Mouse (Mus musculus): Measurements from ENCODE around the gene Tgfbr1. TPM values are rescaled to one million over a fixed set of nuclear protein-coding genes. Genes with fewer than 3 reads are reported as not detected.

Tgfbr1 gene
- polyA plus RNA-seq, 1 experiment from 2014 or later: 24.3 TPM

- WGBS: 53% methylated on average over 2 of the region's 2 CpGs
- no peak overlapping the region for H3K27ac ChIP-seq (ENCODE audit: low read depth, low read length)
- no peak for DNase-seq (ENCODE audit: low spot score)
- no peak overlapping the region for H3K4me2 ChIP-seq
- ATAC-seq (replicated peaks; ENCODE audit: low FRiP score): no peak
- no peak overlapping the region for H3K9ac ChIP-seq (ENCODE audit: low read depth, low read length)
- H3K27me3 ChIP-seq (replicated peaks; ENCODE audit: control insufficient read depth, insufficient read depth, low read length): no peaks in the 10 kb centered on the region
- H3K36me3 ChIP-seq (ENCODE audit: control insufficient read depth, insufficient read depth, low read length): no peaks in the 10 kb centered on the region
- no peaks in the 10 kb centered on the region for H3K9me3 ChIP-seq (ENCODE audit: control insufficient read depth, low read length)
- H3K4me1 ChIP-seq (replicated peaks; ENCODE audit: control insufficient read depth, insufficient read depth, low read length): peaks cover 6% of the 10 kb centered on the region
- no peak overlapping the region for H3K4me3 ChIP-seq (ENCODE audit: low read depth, low read length)
Measured at GRCm38 (mm10) chr4:47315458-47315857, 37.6 kb upstream of the Tgfbr1 start.

GRCm38 (mm10) chr4:47316432-47316831 lies 36.6 kb upstream of the Tgfbr1 start:
- ATAC-seq (replicated peaks; ENCODE audit: low FRiP score): no peak
- Histone ChIP-seq H3K36me3 (ENCODE audit: control insufficient read depth, insufficient read depth, low read length) (no peaks in the 10 kb centered on the region), H3K27ac (ENCODE audit: low read depth, low read length) (no peak overlapping the region), H3K9me3 (ENCODE audit: control insufficient read depth, low read length) (no peaks in the 10 kb centered on the region), H3K4me1 (replicated peaks; ENCODE audit: control insufficient read depth, insufficient read depth, low read length) (no peaks in the 10 kb centered on the region; the same call in 1 of the 2 replicates), H3K4me3 (ENCODE audit: low read depth, low read length) (no peak overlapping the region), H3K9ac (ENCODE audit: low read depth, low read length) (no peak overlapping the region), H3K4me2 (no peak overlapping the region), H3K27me3 (replicated peaks; ENCODE audit: control insufficient read depth, insufficient read depth, low read length) (no peaks in the 10 kb centered on the region)
- WGBS: 75% methylated on average over 6 of the region's 6 CpGs
- DNase-seq (ENCODE audit: low spot score): no peak

GRCm38 (mm10) chr4:47319561-47320321 lies 33.3 kb upstream of the Tgfbr1 start:
- peak; percentile 61; the same call in 1 of the 2 replicates for ATAC-seq (replicated peaks; ENCODE audit: low FRiP score)
- 39% methylated on average over 10 of the region's 10 CpGs for WGBS
- no peak overlapping the region for H3K27ac ChIP-seq (ENCODE audit: low read depth, low read length)

GRCm38 (mm10) chr4:47322315-47322714 lies 30.7 kb upstream of the Tgfbr1 start:
- Histone ChIP-seq H3K4me3 (ENCODE audit: low read depth, low read length) (no peak overlapping the region), H3K27me3 (replicated peaks; ENCODE audit: control insufficient read depth, insufficient read depth, low read length) (no peaks in the 10 kb centered on the region), H3K4me2 (no peak overlapping the region), H3K4me1 (replicated peaks; ENCODE audit: control insufficient read depth, insufficient read depth, low read length) (peaks cover 7% of the 10 kb centered on the region), H3K9ac (ENCODE audit: low read depth, low read length) (no peak overlapping the region), H3K36me3 (ENCODE audit: control insufficient read depth, insufficient read depth, low read length) (no peaks in the 10 kb centered on the region), H3K27ac (ENCODE audit: low read depth, low read length) (no peak overlapping the region), H3K9me3 (ENCODE audit: control insufficient read depth, low read length) (no peaks in the 10 kb centered on the region)
- WGBS: 65% methylated on average over 3 of the region's 3 CpGs
- no peak for ATAC-seq (replicated peaks; ENCODE audit: low FRiP score)
- DNase-seq (ENCODE audit: low spot score): no peak

More at GRCm38 (mm10) chr4:47319561-47320321, 33.3 kb upstream of the Tgfbr1 start:
- H3K4me2 ChIP-seq: no peak overlapping the region
- H3K27me3 ChIP-seq (replicated peaks; ENCODE audit: control insufficient read depth, insufficient read depth, low read length): no peaks in the 10 kb centered on the region
- no peak overlapping the region for H3K9ac ChIP-seq (ENCODE audit: low read depth, low read length)
- no peaks in the 10 kb centered on the region for H3K36me3 ChIP-seq (ENCODE audit: control insufficient read depth, insufficient read depth, low read length)
- no peak overlapping the region for H3K4me3 ChIP-seq (ENCODE audit: low read depth, low read length)
- H3K4me1 ChIP-seq (replicated peaks; ENCODE audit: control insufficient read depth, insufficient read depth, low read length): peaks cover 7% of the 10 kb centered on the region
- no peak for DNase-seq (ENCODE audit: low spot score)
- H3K9me3 ChIP-seq (ENCODE audit: control insufficient read depth, low read length): no peaks in the 10 kb centered on the region

- Histone ChIP-seq H3K4me2 (no peak overlapping the region), H3K27me3 (replicated peaks; ENCODE audit: control insufficient read depth, insufficient read depth, low read length) (no peaks in the 10 kb centered on the region), H3K9ac (ENCODE audit: low read depth, low read length) (no peak overlapping the region), H3K36me3 (ENCODE audit: control insufficient read depth, insufficient read depth, low read length) (no peaks in the 10 kb centered on the region), H3K4me3 (ENCODE audit: low read depth, low read length) (no peak overlapping the region), H3K27ac (ENCODE audit: low read depth, low read length) (no peak overlapping the region), H3K9me3 (ENCODE audit: control insufficient read depth, low read length) (no peaks in the 10 kb centered on the region), H3K4me1 (replicated peaks; ENCODE audit: control insufficient read depth, insufficient read depth, low read length) (peaks cover 7% of the 10 kb centered on the region)
- DNase-seq (ENCODE audit: low spot score) (no peak), ATAC-seq (replicated peaks; ENCODE audit: low FRiP score) (0 out of 2 replicates have a peak, but pooled peaks have one; percentile 31)
- 39% methylated on average over 1 of the region's 1 CpGs for WGBS
Measured at GRCm38 (mm10) chr4:47324206-47324605, 28.8 kb upstream of the Tgfbr1 start.

- Histone ChIP-seq H3K4me2 (no peak overlapping the region), H3K9me3 (ENCODE audit: control insufficient read depth, low read length) (no peaks in the 10 kb centered on the region), H3K4me1 (replicated peaks; ENCODE audit: control insufficient read depth, insufficient read depth, low read length) (peaks cover 7% of the 10 kb centered on the region; the same call in 1 of the 2 replicates), H3K27ac (ENCODE audit: low read depth, low read length) (no peak overlapping the region), H3K9ac (ENCODE audit: low read depth, low read length) (no peak overlapping the region), H3K27me3 (replicated peaks; ENCODE audit: control insufficient read depth, insufficient read depth, low read length) (no peaks in the 10 kb centered on the region), H3K36me3 (ENCODE audit: control insufficient read depth, insufficient read depth, low read length) (no peaks in the 10 kb centered on the region), H3K4me3 (ENCODE audit: low read depth, low read length) (no peak overlapping the region)
- no peak for ATAC-seq (replicated peaks; ENCODE audit: low FRiP score)
- WGBS: 71% methylated on average over 3 of the region's 3 CpGs
- no peak for DNase-seq (ENCODE audit: low spot score)
Measured at GRCm38 (mm10) chr4:47327782-47328181, 25.2 kb upstream of the Tgfbr1 start.

- DNase-seq (ENCODE audit: low spot score) (no peak), ATAC-seq (replicated peaks; ENCODE audit: low FRiP score) (no peak)
Measured at GRCm38 (mm10) chr4:47329285-47329684, 23.7 kb upstream of the Tgfbr1 start.

GRCm38 (mm10) chr4:47330378-47331052 lies 22.5 kb upstream of the Tgfbr1 start:
- Histone ChIP-seq H3K27me3 (replicated peaks; ENCODE audit: control insufficient read depth, insufficient read depth, low read length) (no peaks in the 10 kb centered on the region), H3K9me3 (ENCODE audit: control insufficient read depth, low read length) (no peaks in the 10 kb centered on the region), H3K4me3 (ENCODE audit: low read depth, low read length) (no peak overlapping the region), H3K9ac (ENCODE audit: low read depth, low read length) (no peak overlapping the region), H3K36me3 (ENCODE audit: control insufficient read depth, insufficient read depth, low read length) (no peaks in the 10 kb centered on the region), H3K4me1 (replicated peaks; ENCODE audit: control insufficient read depth, insufficient read depth, low read length) (no peaks in the 10 kb centered on the region), H3K4me2 (no peak overlapping the region), H3K27ac (ENCODE audit: low read depth, low read length) (no peak overlapping the region)
- ATAC-seq (replicated peaks; ENCODE audit: low FRiP score) (no peak), DNase-seq (ENCODE audit: low spot score) (no peak)
- WGBS: 86% methylated on average over 13 of the region's 13 CpGs

More at GRCm38 (mm10) chr4:47329285-47329684, 23.7 kb upstream of the Tgfbr1 start:
- no peak overlapping the region for H3K4me2 ChIP-seq
- no peak overlapping the region for H3K27ac ChIP-seq (ENCODE audit: low read depth, low read length)
- H3K4me1 ChIP-seq (replicated peaks; ENCODE audit: control insufficient read depth, insufficient read depth, low read length): 0 out of 2 replicates have a peak, but pooled peaks cover 2% of the 10 kb centered on the region
- WGBS: 28% methylated on average over 1 of the region's 1 CpGs
- H3K36me3 ChIP-seq (ENCODE audit: control insufficient read depth, insufficient read depth, low read length): no peaks in the 10 kb centered on the region
- H3K27me3 ChIP-seq (replicated peaks; ENCODE audit: control insufficient read depth, insufficient read depth, low read length): no peaks in the 10 kb centered on the region
- no peaks in the 10 kb centered on the region for H3K9me3 ChIP-seq (ENCODE audit: control insufficient read depth, low read length)
- no peak overlapping the region for H3K4me3 ChIP-seq (ENCODE audit: low read depth, low read length)
- H3K9ac ChIP-seq (ENCODE audit: low read depth, low read length): no peak overlapping the region
